Mouse (Mus musculus) liver, adult 2 months (tissue): ENCODE results near the gene 6330409D20Rik.
A peak's percentile ranks its signal among the peaks of the same experiment; 100 is the strongest.

Experiments
- CTCF ChIP-seq: fragments of 200-500 bp; IDR thresholded peaks from 2 replicates; pipeline ENCODE4 v1.5.1; 2011; ENCODE audit warnings: low read depth, low read length, control low read depth
- POLR2A ChIP-seq: fragments of 200-500 bp; IDR thresholded peaks from 2 replicates; pipeline ENCODE4 v1.6.1; 2011; ENCODE audit warnings: low read length, control low read depth; ENCODE audit not compliant: insufficient read depth; ENCODE audit errors: extremely low read depth

- TF ChIP-seq POLR2A (no peak), CTCF (peak; percentile 7; the same call in 1 of the 2 replicates)
Observed at GRCm38 (mm10) chr2:32787176-32787575, 46.4 kb upstream of the 6330409D20Rik start.
